Mouse (Mus musculus): ENCODE data around the gene Pou3f1.

Pou3f1 gene

DNA sequence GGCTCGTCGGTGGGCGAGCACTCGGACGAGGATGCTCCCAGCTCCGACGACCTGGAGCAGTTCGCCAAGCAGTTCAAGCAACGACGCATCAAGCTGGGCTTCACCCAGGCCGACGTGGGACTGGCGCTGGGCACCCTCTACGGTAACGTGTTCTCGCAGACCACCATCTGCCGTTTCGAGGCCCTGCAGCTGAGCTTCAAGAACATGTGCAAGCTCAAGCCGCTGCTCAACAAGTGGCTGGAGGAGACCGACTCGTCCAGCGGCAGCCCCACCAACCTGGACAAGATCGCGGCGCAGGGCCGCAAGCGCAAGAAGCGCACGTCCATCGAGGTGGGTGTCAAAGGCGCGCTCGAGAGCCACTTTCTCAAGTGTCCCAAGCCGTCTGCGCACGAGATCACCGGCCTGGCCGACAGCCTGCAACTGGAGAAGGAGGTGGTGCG is 1.8 kb downstream of the Pou3f1 start:
- no peak for DNase-seq

DNA sequence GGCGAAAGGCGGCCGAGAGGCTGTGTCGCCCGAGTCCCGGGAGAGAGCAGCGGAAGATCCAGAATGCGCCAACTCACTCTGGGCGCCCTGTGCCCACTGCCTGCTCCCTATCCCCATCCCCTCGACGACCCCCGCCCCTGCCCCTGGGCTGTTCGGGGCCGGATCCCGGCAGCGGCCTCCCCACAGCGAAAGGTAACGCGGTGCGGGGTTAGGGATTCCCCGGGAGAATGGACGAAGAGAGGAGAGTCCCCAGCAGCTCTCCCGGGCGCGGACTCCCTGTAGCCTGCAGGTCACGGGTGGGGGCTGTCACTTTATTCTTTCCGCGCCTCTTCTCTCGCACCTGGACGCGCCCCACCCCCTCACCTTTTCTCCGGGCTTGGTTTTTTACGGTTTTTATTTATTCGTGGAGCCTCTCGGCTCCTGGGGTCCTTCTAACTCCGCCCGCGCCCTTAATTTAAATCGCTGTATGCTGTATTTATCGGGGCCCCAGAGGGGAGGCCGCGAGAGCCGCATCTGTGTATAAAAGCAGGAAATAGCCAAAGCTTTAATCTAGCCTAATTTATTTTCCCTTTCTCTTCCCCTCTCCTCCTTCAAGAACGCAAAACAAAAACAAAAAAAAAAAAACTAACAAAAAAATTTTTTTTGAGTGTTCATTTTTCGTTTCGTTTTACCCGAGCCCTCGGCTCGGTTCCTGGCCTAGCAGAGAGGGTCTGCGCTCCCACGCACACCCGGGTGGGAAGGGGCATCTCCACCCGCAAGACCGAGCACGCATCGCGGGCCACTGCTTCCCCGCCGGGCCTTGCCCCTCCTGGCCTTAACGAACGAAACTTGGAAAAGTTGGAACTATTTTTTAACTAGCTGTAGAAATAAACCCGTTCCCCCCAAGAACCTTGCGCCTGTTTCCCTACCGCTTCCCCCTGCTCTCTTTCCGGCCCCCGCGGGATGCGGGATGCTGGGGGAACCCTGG is 2.9 kb downstream of the Pou3f1 start:
- DNase-seq = no peak

DNA sequence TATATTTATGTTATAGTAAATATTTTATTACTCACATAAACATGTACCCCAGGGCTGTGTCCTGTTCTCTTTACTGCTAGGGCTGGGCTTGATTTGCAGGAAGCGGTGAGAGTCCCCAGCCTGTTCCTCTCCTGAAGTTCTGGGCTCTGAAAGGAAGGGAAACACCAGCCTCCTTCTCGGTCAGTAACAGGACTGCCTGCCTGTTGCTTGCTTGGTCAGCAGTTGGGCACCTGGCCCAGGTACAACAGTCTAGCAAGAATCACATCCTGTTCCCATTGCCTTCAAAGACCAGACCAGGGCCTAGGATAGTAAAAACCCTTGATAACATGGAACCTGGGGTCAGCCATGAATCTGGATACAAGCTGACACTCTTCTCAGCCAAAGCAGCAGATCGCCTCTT is 4.0 kb downstream of the Pou3f1 start:
- no peak for DNase-seq

DNA sequence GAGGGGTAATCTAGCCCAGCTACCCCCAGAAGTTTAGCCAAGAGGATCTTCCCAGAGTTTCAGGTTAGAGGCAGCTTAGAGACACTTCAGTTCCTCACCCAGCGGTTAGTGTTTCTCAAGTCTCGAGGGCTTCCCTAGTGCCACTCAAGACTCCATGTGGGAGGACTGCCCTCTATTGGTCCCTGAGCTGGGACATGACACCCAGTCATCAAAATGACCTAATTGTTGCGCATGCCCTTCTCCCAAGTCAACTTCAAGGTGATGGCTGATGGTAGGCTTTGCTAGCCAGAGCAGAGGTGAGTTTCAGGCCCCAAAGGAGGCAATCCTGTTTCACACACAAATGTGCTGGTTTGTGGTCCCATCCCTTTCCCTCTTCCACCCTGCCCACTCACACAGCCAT is 6.4 kb downstream of the Pou3f1 start:
- no peak for DNase-seq

DNA sequence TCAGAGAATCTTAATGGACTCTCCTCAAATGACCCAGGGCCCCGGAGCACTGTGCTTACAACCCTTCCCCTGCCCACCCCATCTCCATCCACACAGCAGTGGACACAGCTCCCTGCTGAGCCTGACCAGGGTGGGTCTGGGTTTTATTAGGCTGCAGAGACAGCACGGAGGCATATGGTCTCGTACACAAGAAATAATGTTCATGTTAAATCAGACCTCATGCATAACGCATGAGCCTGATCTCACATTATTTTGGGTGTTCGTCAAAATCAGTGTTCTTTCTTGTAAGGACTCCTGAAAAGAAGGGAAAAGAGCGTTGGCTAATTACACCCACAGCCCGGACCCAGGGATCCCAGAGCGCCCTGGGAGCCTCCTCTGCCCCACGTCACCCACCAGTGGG is 7.6 kb downstream of the Pou3f1 start:
- no peak for DNase-seq

DNA sequence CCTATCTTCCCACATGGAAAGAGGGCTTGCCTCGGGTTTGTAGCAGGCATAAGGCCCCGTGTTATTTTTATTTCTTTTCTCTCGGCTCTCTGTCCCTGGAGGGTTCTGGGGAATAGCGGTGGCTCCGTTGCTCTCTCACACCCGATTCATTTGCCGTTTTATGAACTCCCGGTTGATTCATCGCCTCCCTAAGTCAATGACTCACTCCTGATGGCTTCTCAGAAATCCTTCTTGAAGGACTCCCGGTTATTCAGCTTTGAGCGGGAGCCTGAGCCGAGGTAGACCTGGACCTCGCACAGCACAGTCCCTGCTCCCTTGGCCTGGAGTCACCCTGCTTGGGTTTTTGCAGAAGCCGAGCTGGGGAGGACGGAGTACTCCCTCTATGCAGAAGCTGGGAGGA is 8.0 kb downstream of the Pou3f1 start:
- DNase-seq = no peak

DNA sequence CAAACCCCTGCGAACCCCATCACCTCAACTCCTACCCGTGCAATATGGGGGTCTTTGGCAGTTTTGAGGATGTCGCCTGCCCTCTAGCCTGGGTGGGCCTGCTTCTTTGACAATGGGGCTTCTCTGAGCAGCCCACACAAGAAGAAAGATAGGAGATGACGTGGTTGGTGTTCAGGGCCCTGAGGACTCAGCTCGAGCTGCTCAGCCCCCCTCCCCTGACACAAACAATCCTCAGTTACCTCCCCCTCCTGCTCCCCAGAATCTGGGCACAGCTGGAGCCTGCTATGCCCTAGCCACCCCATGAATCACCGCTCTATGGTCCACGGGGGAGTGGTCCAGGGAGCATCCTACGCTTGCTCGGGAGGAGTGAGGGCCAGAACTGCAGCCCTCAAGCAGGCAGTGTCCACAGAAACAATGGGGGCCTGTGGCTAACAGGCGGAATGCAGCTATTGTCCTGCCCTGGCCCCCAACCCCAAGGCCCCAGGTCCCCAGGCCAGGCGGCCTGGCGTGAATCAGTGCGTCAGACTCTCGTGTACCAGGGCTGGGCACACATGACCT is 10.9 kb downstream of the Pou3f1 start:
- no peak for DNase-seq

DNA sequence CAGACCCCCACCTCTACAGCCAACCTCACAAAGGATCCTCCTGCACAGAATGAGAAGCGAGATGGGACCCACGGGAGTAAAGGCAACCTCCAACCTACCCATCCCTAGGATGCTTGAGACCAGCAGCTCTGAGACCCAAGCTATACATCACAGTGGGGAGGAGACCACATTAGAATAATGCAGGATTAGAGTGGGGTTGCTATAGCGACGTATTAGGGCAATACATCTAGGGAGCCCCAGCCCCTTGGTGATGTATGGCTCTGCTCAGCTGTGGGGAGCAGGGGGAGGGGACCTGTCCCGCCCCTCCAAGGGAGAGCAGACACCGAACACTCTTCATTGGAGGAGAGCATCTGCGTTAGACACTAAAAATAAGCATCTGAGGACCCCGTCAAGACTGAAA is 11.5 kb downstream of the Pou3f1 start:
- no peak for DNase-seq

DNA sequence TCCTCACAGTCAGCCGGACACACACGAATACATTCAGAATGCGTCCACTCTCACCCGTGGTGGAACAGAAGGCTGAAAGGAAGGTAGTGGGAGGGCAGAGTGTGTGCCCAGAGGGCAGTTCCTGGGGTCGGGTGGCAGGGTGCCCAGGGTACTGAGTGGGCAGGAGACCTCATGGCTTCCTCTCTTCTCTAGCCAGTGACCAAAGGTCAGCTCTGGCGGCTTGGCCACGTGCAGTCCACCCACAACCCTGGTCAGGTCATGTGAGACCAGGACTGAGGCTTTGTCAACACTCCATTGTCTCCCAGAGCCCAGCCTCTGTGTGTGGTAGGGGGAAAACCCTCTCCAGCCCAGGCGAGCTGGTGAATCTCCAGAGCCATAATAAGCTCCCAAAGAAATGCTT is 13.6 kb downstream of the Pou3f1 start:
- DNase-seq = peak; percentile 63 to 73

DNA sequence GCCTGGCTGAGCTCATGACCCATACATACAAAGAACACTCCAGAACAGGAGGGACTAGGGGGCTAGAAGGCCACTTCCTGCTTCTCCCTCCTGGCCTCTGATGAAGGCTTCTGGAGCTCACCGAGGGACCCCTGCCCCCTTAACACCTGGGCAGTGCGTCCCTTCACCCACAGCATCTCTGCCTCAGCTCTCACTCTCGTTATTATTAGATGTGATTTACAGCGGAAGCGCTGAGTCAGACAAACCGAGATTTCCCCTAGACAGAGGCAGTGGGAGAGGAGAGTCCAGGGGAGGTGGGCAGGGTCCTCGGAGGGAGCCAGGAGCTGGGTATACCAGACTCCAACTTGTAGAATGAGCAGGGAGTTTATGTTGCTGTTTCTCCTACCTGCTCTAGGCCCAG is 15.0 kb downstream of the Pou3f1 start:
- DNase-seq = no peak

DNA sequence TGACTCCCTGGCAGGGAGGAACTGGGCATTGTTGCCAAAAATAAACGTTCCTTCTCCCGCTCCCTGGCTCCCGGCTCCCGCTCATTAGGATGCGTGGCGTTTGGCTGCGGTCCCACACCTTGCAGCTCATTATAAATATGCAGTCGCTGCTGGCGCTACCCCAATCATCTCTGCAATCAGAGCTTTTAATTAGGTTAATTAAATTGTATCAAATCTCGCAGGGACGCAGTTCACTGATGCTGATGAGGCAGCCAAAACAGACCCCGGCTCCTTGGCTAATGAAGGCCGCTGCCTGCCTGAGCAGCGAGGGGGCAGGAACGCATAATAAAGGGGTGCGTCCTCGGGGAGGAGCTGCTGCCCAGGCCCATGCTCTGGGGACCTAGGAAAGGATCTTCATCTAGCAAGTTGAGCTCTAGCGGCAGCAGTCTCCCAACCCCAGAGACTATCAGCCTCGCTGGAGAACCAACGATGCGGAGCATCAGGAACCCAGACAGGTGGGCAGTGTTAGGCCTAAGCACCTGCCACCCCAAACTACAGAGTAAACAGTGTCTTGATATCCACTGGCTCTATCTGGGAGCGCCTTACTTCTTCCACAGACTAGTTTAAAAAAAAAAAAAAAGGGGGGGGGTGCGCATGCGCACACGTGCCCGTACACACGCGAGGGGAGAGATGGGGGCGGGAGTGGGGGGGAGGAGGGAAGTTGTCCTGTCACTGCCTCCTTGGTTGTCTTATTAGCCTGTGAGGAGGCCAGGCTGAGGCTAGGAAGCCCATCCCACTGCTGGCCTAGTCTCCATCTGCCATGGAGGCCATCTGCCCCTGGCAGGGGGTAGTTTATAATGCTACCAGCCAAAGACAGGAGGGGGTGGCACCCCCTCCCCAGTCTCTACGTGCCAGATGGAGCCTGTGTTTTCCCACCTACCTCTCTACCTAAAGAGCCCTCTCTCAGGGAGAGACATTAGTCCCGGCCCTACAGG is 16.0 kb downstream of the Pou3f1 start:
- DNase-seq = no peak

DNA sequence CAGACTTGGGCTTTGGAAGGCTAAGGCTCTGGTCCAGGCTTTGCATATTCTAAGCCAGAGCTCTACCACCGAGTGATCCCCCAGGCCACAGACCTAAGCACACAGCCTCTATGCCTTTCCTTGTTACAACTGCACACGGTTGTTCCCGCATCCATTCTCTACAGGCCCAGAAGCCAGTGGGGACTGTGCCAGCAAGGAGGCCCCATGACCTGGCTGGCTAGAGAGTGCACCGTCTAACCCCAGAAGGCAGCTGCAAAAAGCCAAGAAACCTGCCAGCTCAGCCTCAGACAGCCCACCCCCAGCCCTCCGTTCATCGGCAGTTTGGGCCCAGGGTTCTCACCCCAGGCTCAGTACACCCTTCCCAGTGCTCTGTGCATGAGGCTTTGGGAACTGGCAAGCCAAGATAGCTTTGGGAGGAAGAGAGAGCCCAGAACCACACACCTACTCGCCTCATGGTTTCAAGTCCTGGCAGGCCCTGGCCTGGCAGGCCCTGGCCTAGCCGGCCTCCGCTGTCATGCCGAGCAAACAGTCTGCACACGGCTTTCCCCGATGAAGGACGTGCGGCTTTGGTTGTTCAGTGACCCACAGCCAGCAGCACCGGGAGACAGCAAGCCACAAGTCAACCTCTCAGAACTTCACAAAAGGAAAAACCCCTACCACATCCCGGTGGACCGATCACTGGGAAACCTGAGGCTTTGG is 17.9 kb downstream of the Pou3f1 start:
- DNase-seq = no peak

DNA sequence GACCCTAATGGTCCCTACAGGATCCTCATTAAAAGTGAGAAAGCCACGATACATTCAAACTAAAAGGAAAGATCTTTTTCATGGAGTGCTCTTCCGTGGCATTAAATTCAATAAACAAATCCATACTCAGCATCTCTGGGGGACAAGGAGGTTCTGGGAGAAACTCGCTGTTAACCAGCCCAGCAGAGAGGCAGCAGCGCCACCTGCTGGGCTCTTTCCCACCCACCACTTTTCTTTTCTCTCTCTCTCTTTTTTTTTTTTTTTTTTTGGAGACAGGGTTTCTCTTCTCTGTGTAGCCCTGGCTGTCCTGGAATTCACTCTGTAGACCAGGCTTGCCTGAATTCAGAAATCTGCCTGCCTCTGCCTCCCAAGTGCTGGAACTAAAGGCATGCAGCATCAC is 18.4 kb downstream of the Pou3f1 start:
- peak in 1 of 2 experiments; percentile 57 for DNase-seq

DNA sequence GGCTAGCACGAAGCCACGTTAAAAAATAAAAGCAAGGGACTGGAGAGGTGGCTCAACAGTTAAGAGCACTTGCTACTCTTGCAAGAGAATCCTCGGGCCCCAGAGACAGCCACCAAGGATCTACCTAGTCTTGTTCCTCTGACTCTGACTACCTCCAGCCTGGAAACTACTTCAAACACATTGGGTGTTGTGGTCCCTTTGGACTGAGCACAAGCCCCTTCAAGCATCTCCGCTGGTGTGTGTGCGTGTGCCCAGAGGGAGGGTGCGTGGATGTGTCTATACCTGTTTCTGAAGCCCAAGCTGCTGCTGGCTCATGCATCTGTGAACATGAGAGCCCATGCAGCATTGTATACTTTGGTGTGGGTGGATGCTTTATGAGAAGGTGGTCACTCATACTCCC is 19.4 kb downstream of the Pou3f1 start:
- no peak for DNase-seq

DNA sequence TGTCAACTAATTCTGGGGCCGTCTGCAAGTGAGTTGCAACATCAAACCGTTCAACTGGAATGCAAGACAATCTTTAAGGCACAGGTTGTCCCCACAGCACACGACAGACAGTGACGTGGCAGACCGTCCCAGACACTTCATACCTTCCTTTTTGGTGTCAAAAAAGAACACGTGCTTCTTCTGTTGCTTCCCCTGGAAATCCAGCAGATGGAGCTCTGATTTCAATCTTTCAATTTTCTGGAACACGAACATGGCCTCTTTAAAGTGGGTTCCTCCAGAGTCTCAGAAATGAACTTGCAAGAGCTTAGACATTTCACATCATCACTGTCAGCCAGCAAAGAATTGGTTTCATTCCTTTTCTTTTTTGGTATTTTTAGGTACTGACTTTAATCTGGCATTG is 25.7 kb downstream of the Pou3f1 start:
- DNase-seq = no peak

DNA sequence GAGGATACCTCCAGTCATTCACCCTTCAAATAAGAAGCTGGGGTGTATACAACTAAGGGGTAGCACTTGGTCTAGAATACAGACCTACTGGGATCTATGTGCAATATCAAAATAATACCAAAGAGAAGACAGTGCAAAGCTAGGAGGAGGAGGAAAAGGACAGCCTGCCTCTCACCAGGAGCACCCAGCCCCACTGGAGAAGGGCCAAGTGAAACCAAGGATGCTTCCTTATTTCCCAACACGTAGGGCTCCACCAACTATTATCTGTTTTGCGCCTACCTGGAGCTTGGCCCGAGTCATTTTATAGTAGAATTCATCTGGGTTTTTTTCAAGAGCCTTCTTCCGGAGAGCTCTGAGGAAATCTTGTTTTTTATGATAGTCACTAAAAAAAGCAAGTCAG is 26.9 kb downstream of the Pou3f1 start:
- no peak for DNase-seq

DNA sequence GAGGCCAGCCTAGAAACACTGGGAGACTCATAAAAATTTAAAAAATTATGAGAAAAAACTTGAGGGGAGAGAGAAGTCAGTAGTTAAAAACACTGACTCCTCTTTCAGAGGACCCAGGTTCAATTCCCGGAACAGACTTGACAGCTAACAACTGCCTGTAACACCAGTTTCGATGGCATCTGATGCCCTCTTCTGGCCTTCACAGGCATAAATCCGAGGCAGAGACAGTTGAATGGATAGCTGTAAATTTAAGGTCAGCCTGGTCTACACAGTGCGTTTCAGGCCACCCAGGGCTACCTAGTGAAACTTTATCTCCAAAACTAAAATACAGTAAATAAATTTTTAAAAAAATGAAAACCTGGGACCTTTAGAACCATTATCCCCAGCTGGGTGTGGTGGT is 28.4 kb downstream of the Pou3f1 start:
- no peak for DNase-seq

DNA sequence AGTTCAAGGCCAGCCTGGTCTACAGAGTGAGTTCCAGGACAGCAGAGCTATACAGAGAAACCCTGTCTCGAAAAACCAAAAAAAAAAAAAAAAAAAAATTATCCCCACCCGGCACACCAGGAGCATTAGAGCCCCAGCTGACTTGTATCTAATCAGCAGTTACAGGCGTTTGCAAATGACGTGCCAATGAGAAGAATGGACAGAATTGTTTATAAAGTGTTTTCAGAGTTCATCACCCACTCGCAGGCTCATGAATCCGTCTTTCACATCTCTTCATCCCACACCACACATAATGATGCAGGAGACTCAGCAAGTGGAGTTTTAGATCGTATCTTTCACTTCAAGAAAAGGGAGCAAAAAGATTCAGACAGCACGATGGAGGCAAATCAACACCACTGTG is 28.8 kb downstream of the Pou3f1 start:
- no peak for DNase-seq

DNA sequence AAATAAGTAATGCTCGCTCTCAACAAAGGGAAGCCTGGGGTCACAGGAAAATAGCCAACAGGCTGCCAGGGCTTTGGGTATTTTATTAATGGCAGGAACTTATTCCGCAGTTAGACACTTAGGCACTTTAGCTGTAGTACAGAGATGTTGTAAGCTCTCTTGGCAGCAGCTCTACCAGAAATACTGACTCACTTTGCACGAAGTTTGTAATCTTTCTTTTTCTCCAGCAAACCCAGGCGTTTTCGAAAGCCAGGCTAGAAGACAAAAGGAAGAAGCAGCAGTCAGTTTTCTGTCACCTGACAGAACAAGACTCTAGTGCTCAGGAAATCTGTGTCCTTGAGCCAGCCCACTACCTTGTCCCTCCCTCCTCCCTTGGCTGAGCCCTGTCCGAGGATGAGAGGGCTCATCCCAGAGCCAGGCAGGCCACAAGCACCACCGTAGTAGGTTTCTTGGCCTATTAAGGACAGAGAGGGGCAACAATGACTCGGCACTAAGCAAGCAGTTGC is 29.3 kb downstream of the Pou3f1 start:
- DNase-seq = no peak

DNA sequence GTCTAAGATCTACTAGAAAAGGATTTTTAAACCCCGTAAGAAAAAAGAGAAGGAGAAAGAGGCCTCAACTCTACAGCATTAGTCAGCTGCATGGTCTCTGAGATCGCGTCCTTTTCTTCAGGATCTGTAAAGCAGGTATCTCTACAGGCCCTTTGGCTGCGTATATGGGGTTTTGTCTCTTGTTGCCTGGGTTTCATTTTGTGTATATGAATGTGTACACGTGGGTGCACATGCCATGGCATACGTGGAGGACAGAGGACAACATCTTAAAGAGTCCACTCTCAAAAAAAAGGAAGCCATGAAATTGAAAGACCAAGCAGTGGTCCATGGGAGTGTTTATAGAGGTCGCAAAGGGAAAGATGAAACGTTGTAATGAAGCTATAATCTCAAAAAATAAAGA is 34.8 kb downstream of the Pou3f1 start:
- no peak for DNase-seq

DNA sequence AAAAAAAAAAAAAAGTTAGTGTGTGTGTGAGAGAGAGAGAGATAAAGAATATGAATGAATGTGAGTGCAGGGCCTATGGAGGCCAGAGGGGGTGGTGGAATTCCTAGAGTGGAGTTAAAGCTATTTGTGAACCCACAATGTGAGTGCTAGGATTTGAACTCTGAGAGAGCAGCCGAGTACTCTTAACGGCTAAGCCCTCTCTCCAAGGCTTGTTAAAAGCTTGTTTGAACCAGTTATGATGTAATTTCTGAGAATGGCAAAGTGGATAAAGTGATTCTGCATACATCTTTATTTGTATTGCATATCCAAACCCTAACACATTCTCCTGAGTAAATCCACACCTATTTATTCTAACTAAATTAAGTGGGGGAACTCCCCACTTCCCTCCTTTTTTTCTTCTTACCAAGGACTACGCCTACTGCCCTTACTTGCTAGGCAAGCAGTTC is 35.8 kb downstream of the Pou3f1 start:
- DNase-seq = no peak

DNA sequence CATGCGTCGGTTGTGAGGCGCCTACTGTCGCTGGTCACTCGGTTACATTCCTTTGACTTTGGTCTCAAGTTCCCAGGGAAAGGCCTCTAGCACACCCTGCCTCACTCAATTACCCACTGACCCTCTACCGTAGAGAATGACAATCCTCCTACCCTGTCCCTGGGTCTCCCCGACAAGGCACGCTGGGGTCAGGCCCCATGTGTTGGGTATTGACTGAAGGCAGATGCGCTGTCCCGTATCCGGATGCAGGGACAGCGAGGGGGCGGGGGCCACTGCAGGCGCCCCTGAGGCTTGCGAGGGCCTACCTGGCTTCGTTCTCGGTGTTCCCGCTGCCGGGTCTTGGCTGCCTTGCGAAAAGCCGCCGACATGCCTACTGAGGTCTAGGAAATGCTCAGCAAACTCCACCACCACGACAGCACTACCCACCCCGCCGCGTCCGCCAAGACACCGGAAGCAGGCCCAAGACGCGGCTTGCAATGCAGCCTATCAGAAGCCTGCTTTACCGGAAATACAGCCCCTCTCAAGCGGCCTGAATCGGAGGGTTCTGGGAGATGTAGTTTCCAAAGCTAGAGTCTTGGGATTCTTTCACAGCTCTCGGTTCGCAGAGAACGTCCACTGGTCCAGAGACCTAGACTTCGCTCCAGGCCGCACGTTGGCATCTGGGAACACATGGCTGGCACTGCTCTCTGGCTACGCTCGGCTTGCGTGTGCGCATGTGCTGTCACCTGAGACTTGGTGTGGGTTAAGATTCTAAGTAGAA is 36.7 kb downstream of the Pou3f1 start, which contains the start of gene Utp11:
Gene Utp11 (minus strand): TSS at position 466 of the 760 bp plus-strand sequence.
- DNase-seq = peak; percentile 91 to 95

Measured in kidney, adult 8-10 months (tissue).